Mouse (Mus musculus) spleen, adult 12 weeks (tissue): ENCODE measurements around the gene Zzef1.

Experiments used
- DNase-seq: peaks from one replicate; pipeline ENCODE4 v3.0.0; 2022; ENCODE audit warnings: low spot score

Gene Zzef1

DNA sequence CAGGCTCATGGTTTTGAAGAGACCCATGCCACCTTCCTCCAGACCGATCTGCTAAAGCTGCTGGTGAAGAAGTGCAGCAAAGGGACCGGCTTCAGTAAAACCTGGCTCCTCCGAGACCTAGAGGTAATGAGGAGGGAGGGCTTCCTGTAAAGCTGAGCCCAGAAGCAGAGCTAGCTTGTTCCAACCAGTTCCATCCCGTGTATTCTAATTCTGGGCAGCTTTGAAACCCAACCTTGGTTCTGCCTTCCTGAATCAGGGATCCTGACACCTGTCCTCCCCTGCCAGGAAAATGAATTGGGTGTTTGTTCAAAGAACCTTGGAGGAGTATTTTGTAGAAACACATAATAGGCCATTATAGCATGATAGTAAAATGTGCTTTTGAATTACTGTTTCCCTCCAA is 112.4 kb downstream of the Zzef1 start:
- DNase-seq = no peak

- DNase-seq = no peak
Observed at GRCm38 (mm10) chr11:72917299-72917996, 121.4 kb downstream of the Zzef1 start.

- DNase-seq = no peak
Observed at GRCm38 (mm10) chr11:72923116-72923515, 127.1 kb downstream of the Zzef1 start.

GRCm38 (mm10) chr11:72924458-72924857 is 128.4 kb downstream of the Zzef1 start:
- DNase-seq = no peak

GRCm38 (mm10) chr11:72925067-72925466 is 129.0 kb downstream of the Zzef1 start:
- no peak for DNase-seq

GRCm38 (mm10) chr11:72926226-72926890 is 130.3 kb downstream of the Zzef1 start:
- peak; percentile 19 for DNase-seq

GRCm38 (mm10) chr11:72928516-72928915 is 132.5 kb downstream of the Zzef1 start:
- DNase-seq = no peak

- DNase-seq = no peak
Observed at GRCm38 (mm10) chr11:72940208-72941143, 144.4 kb downstream of the Zzef1 start.

DNA sequence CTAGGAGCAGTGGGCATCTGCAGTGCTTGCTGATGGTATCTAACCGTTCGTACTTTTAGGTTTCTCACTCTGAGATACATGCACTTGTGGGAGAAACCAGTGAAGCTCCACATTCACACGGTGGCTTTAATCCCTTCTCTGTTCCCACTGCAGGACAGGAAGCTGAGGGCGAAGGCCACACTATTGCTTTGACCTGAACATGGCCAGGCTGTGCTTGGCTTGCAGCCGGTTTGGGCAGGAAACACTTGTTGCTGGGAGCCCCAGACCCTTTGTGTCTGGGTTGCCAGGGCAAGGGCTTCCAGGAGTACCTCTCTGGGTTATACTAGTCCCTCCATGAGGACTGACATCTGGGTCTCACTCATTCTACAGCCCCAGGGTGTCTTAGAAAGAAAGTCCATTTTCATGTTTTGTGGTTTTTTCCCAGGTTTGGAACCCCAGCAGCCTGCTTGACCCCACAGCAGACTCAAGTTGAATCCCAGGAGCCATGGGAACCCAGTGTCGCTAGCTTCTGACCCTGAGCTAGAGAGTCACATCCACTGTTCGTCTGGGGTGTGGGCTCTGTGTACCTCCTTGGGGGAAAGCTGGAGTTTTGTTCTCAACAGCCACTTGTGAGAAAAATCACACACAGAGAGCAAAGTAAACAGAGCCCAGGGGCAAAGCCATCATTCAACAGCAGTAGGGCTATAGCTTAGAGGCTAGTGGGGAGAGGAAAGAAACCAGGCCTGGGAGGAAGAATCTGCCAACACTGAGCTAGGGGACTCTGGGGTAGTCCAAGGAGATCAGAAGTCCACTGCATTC is 149.2 kb downstream of the Zzef1 start:
- no peak for DNase-seq

DNA sequence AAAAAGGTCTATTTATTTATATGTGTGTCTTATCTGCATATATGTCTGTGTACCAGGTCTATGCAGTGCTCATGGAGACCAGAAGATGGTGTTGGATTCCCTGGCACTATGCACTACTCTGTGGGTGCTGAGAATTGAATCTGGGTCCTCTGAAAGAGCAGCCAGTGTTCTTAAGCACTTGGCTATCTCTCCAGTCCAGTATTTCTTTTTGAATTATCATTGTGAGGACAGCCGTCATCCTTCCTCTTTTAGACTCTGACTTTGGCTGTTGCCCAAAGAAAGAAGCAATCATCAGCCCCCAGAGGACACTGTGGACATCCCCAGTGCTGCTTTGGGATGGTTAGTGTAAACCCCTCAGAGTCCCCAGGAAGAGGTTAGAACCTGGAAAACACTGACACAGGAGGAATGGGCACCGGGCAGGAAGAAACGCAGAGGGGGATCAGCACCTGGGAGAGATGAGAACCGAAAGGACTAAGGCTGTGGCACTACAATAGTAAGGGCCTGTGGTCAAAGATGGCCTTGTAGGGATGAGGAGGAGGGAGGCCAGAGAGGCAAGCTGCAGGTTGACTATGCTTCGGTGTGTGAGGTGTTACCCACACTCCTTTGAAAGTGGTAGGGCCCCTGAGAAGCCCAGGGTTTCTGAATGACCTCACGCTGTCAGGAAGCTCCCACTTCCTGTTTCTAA is 150.0 kb downstream of the Zzef1 start:
- no peak for DNase-seq

- no peak for DNase-seq
Observed at GRCm38 (mm10) chr11:72946560-72947119, 150.6 kb downstream of the Zzef1 start.

DNA sequence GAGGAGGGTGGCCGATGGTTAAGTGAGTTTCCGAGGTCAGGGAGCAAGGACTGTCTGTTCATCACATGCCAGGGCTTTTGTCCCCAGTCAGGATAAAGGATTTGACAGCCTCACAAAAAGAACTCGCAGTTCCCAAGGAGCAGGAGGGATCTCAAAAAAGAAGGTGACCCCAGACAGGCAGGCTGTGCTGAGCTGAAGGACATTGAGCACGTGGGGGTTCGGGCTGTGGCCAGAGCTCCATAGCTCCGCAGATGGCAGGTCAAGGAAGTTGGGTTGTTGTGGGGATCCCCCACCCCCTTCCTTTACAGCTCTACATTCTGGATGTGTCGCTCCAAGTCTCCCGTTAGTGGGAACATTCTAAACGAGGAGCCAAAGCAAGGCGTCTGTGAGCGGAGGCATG is 151.8 kb downstream of the Zzef1 start:
- DNase-seq = no peak

- DNase-seq = no peak
Observed at GRCm38 (mm10) chr11:72948254-72948653, 152.2 kb downstream of the Zzef1 start.

DNA sequence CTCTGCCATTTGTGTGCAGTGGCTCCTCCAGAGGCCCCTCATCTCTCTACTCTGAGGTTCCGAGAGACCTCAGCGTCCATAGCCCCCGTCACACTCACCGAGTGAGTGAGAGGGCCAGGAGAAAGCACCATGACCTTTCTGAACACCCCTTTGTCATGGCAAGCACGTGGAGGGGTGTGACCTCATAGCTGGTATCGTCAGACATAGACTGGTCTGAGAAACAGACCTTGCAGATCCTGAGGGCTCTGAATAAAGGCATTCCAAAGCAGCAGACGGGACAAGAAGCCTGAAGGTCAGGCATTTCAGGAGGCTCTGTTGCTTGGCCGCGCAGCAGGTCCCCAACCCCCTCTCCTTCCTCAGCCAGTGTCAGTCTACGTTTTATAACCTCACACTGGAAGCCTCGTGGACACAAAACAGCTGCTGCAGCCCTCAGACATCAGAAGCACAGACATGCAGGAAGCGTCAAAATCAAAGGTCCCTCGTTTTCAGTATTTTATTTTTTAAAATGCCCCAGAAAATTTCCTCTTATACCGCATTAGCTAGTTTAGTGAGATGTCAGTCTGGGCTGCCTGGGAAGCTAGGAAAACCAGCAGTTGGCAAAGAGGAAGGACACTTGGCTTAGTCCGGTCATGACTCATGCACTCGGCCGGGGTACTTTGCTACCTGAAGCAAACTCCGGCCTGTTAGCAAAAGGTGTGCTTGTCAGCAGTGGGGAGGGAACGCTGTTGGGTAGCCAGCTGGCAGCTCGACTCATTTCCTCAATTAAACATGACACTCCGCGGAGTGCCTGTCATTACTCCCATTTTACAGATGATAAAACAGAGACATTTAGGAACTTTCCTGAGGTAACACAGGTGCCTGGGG is 155.3 kb downstream of the Zzef1 start:
- DNase-seq = no peak

DNA sequence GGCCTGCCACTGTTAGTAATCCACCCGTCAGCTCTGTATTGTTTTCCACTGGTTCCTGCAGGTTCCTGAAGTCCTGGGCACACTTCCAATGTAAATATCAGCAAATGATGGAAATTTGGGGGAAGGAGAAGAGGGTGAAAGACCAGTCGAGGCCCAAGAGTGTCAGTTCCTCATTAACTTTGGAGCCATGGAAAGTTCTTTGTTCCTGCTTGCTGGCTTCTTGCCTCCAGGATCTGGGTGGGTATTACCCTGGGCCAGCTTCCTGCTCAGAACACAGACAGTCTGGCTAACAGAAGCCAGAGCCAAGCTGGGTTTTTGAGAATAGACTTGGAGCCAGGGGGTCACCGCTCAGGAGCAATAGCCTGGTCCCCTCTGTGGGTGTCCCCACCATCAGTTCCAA is 156.2 kb downstream of the Zzef1 start:
- DNase-seq = no peak

- DNase-seq = no peak
Observed at GRCm38 (mm10) chr11:72952697-72953096, 156.7 kb downstream of the Zzef1 start.

GRCm38 (mm10) chr11:72953116-72953439 is 157.1 kb downstream of the Zzef1 start:
- DNase-seq = no peak

- peak; percentile 23 for DNase-seq
Observed at GRCm38 (mm10) chr11:72953440-72954151, 157.6 kb downstream of the Zzef1 start.

DNA sequence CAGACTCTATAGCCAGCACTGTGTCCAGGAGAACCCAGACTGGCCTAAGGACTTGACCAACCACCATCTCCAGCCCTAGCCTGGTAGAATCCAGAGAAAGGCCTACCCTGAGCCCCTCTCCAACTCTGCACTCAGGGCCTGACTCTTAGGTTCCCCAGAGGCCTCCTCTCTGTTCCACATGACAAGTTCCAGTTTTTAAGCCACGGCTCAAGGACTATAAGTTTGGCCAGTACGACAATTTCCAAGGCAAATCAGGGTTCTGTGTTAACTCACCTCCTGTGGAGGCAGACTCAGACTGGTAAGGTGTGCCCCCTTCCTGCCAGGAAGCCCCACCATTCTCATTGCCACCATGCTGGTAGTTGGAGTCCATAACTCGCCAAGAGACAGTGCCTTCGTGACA is 158.2 kb downstream of the Zzef1 start:
- DNase-seq = no peak
